Mouse (Mus musculus): ENCODE results near the gene Olfr222. TPM values are rescaled to one million over a fixed set of nuclear protein-coding genes. Genes with fewer than 3 reads are reported as not detected.

The Olfr222 gene
- polyA plus RNA-seq, 2 experiments: not detected

GRCm38 (mm10) chr11:59611646-59612045, 35.6 kb upstream of the Olfr222 start:
- ATAC-seq (ENCODE audit: insufficient read depth) (no peak), DNase-seq (ENCODE audit: low read depth in 3 of 3, low spot score in 3 of 3) (no peak)
- Histone ChIP-seq H3K27me3 (ENCODE audit: control insufficient read depth, insufficient read depth, low read length) (no peaks in the 10 kb centered on the region), H3K4me3 (ENCODE audit: insufficient read depth in 1 of 2, low read depth in 2 of 2, low read length in 2 of 2) (no peak overlapping the region), H3K9me3 (ENCODE audit: control insufficient read depth, low read length) (no peaks in the 10 kb centered on the region), H3K4me1 (replicated peaks; ENCODE audit: control insufficient read depth in 2 of 2, insufficient read depth in 2 of 2, low read length in 1 of 2) (no peaks in the 10 kb centered on the region), H3K9ac (replicated peaks) (no peak overlapping the region), H3K36me3 (replicated peaks; ENCODE audit: control insufficient read depth, insufficient read depth, low read depth) (no peaks in the 10 kb centered on the region), H3K4me2 (ENCODE audit: low read depth) (no peak overlapping the region), H3K27ac (no peak overlapping the region)
- WGBS (ENCODE audit: insufficient replicate concordance): 60% methylated on average over 5 of the region's 5 CpGs
- no peak for TF ChIP-seq CTCF (IDR thresholded peaks at IDR 0.05; ENCODE audit: low read depth)
- TF ChIP-seq EP300 (IDR thresholded peaks at IDR 0.05; ENCODE audit: low read depth): no peak

- Histone ChIP-seq H3K36me3 (replicated peaks; ENCODE audit: control insufficient read depth, insufficient read depth, low read depth) (no peaks in the 10 kb centered on the region), H3K27me3 (ENCODE audit: control insufficient read depth, insufficient read depth, low read length) (no peaks in the 10 kb centered on the region), H3K9me3 (ENCODE audit: control insufficient read depth, low read length) (no peaks in the 10 kb centered on the region), H3K4me3 (ENCODE audit: insufficient read depth in 1 of 2, low read depth in 2 of 2, low read length in 2 of 2) (no peak overlapping the region), H3K27ac (no peak overlapping the region), H3K4me1 (replicated peaks; ENCODE audit: control insufficient read depth in 2 of 2, insufficient read depth in 2 of 2, low read length in 1 of 2) (no peaks in the 10 kb centered on the region), H3K4me2 (ENCODE audit: low read depth) (no peak overlapping the region), H3K9ac (replicated peaks) (no peak overlapping the region)
- TF ChIP-seq EP300 (IDR thresholded peaks at IDR 0.05; ENCODE audit: low read depth) (no peak), CTCF (IDR thresholded peaks at IDR 0.05; ENCODE audit: low read depth) (no peak)
- WGBS (ENCODE audit: insufficient replicate concordance): 36% methylated on average over 1 of the region's 1 CpGs
- DNase-seq (ENCODE audit: low read depth in 3 of 3, low spot score in 3 of 3) (no peak), ATAC-seq (ENCODE audit: insufficient read depth) (no peak)
Observed at GRCm38 (mm10) chr11:59602287-59602686, 26.3 kb upstream of the Olfr222 start.

GRCm38 (mm10) chr11:59600872-59601271, 24.8 kb upstream of the Olfr222 start:
- H3K9ac ChIP-seq (replicated peaks): no peak overlapping the region
- no peaks in the 10 kb centered on the region for H3K4me1 ChIP-seq (replicated peaks; ENCODE audit: control insufficient read depth in 2 of 2, insufficient read depth in 2 of 2, low read length in 1 of 2)
- H3K36me3 ChIP-seq (replicated peaks; ENCODE audit: control insufficient read depth, insufficient read depth, low read depth): no peaks in the 10 kb centered on the region
- no peaks in the 10 kb centered on the region for H3K9me3 ChIP-seq (ENCODE audit: control insufficient read depth, low read length)
- H3K27me3 ChIP-seq (ENCODE audit: control insufficient read depth, insufficient read depth, low read length): no peaks in the 10 kb centered on the region
- H3K4me2 ChIP-seq (ENCODE audit: low read depth): no peak overlapping the region
- DNase-seq (ENCODE audit: low read depth in 3 of 3, low spot score in 3 of 3) (no peak), ATAC-seq (ENCODE audit: insufficient read depth) (no peak)
- H3K4me3 ChIP-seq (ENCODE audit: insufficient read depth in 1 of 2, low read depth in 2 of 2, low read length in 2 of 2): no peak overlapping the region
- H3K27ac ChIP-seq: no peak overlapping the region
- WGBS (ENCODE audit: insufficient replicate concordance): 71% methylated on average over 3 of the region's 3 CpGs
- TF ChIP-seq CTCF (IDR thresholded peaks at IDR 0.05; ENCODE audit: low read depth): no peak
- TF ChIP-seq EP300 (IDR thresholded peaks at IDR 0.05; ENCODE audit: low read depth): no peak

GRCm38 (mm10) chr11:59599211-59599610, 23.2 kb upstream of the Olfr222 start:
- Histone ChIP-seq H3K36me3 (replicated peaks; ENCODE audit: control insufficient read depth, insufficient read depth, low read depth) (no peaks in the 10 kb centered on the region), H3K9me3 (ENCODE audit: control insufficient read depth, low read length) (no peaks in the 10 kb centered on the region), H3K4me1 (replicated peaks; ENCODE audit: control insufficient read depth in 2 of 2, insufficient read depth in 2 of 2, low read length in 1 of 2) (no peaks in the 10 kb centered on the region), H3K27ac (no peak overlapping the region), H3K9ac (replicated peaks) (no peak overlapping the region), H3K4me3 (ENCODE audit: insufficient read depth in 1 of 2, low read depth in 2 of 2, low read length in 2 of 2) (no peak overlapping the region), H3K4me2 (ENCODE audit: low read depth) (no peak overlapping the region), H3K27me3 (ENCODE audit: control insufficient read depth, insufficient read depth, low read length) (no peaks in the 10 kb centered on the region)
- ATAC-seq (ENCODE audit: insufficient read depth): no peak
- WGBS (ENCODE audit: insufficient replicate concordance): 54% methylated on average over 7 of the region's 7 CpGs
- TF ChIP-seq CTCF (IDR thresholded peaks at IDR 0.05; ENCODE audit: low read depth) (no peak), EP300 (IDR thresholded peaks at IDR 0.05; ENCODE audit: low read depth) (no peak)
- no peak for DNase-seq (ENCODE audit: low read depth in 3 of 3, low spot score in 3 of 3)

GRCm38 (mm10) chr11:59596950-59597349, 20.9 kb upstream of the Olfr222 start:
- Histone ChIP-seq H3K9me3 (ENCODE audit: control insufficient read depth, low read length) (no peaks in the 10 kb centered on the region), H3K27ac (no peak overlapping the region), H3K36me3 (replicated peaks; ENCODE audit: control insufficient read depth, insufficient read depth, low read depth) (no peaks in the 10 kb centered on the region), H3K4me3 (ENCODE audit: insufficient read depth in 1 of 2, low read depth in 2 of 2, low read length in 2 of 2) (no peak overlapping the region), H3K4me2 (ENCODE audit: low read depth) (no peak overlapping the region), H3K9ac (replicated peaks) (no peak overlapping the region), H3K4me1 (replicated peaks; ENCODE audit: control insufficient read depth in 2 of 2, insufficient read depth in 2 of 2, low read length in 1 of 2) (no peaks in the 10 kb centered on the region), H3K27me3 (ENCODE audit: control insufficient read depth, insufficient read depth, low read length) (no peaks in the 10 kb centered on the region)
- TF ChIP-seq CTCF (IDR thresholded peaks at IDR 0.05; ENCODE audit: low read depth) (no peak), EP300 (IDR thresholded peaks at IDR 0.05; ENCODE audit: low read depth) (no peak)
- DNase-seq (ENCODE audit: low read depth in 3 of 3, low spot score in 3 of 3) (no peak), ATAC-seq (ENCODE audit: insufficient read depth) (no peak)
- 61% methylated on average over 8 of the region's 8 CpGs for WGBS (ENCODE audit: insufficient replicate concordance)
